Mouse (Mus musculus) hindbrain, postnatal 0 days (tissue): ENCODE results near the gene Sik3. TPM values are rescaled to one million over a fixed set of nuclear protein-coding genes. Genes with fewer than 3 reads are reported as not detected.

ENCODE experiments used
- ATAC-seq: fragments of 200-750 bp; cut with Nextera tagmentation; 2 replicates; pipeline ENCODE4 v1.8.0; 2017; ENCODE audit warnings: mild to moderate bottlenecking, moderate TSS enrichment, moderate library complexity
- DNase-seq: peaks from one replicate; pipeline ENCODE4 v3.0.0-alpha.2; 2015; ENCODE audit warnings: low spot score
- H3K27ac ChIP-seq: fragments of 300-500 bp; sonication (generic); 2 replicates; pipeline ENCODE4 v1.5.1; 2014; ENCODE audit warnings: mild to moderate bottlenecking
- H3K27me3 ChIP-seq: fragments of 300-500 bp; sonication (generic); 2 replicates; pipeline ENCODE4 v1.6.1; 2014; ENCODE audit warnings: low read length, mixed read lengths; ENCODE audit not compliant: insufficient read depth
- H3K36me3 ChIP-seq: fragments of 300-500 bp; sonication (generic); 2 replicates; pipeline ENCODE4 v1.6.1; 2014; ENCODE audit warnings: low read length, mixed read lengths; ENCODE audit not compliant: insufficient read depth
- H3K4me1 ChIP-seq: fragments of 300-500 bp; sonication (generic); 2 replicates; pipeline ENCODE4 v1.6.1; 2014; ENCODE audit warnings: antibody characterized with exemption, low read length, mixed read lengths; ENCODE audit not compliant: insufficient read depth
- H3K4me2 ChIP-seq: fragments of 300-500 bp; sonication (generic); 2 replicates; pipeline ENCODE4 v1.6.1; 2014; ENCODE audit warnings: low read depth, mild to moderate bottlenecking, low read length, moderate library complexity, mixed read lengths
- H3K4me3 ChIP-seq: fragments of 300-500 bp; sonication (generic); 2 replicates; pipeline ENCODE4 v1.5.1; 2014; ENCODE audit warnings: low read length
- H3K9ac ChIP-seq: fragments of 300-500 bp; sonication (generic); replicated peaks from 2 replicates; pipeline ENCODE4 v1.6.1; 2014; ENCODE audit warnings: mild to moderate bottlenecking, low read length, moderate library complexity, mixed read lengths
- H3K9me3 ChIP-seq: fragments of 300-500 bp; sonication (generic); 2 replicates; pipeline ENCODE4 v1.6.1; 2016; ENCODE audit warnings: low read length, mixed read lengths
- CTCF ChIP-seq: IDR thresholded peaks from 2 replicates; pipeline ENCODE4 v1.5.1; 2016; ENCODE audit warnings: antibody characterized with exemption, control low read depth, low read depth
- WGBS: fragments of 180-500 bp; shearing (Covaris S2); extraction: QIAGEN DNeasy Blood & Tissue Kit; methylation state at CpG from one replicate; pipeline ENCODE4 v1.1.7; 2014; 5-methylcytosine and 5-hydroxymethylcytosine counted together
- polyA plus RNA-seq: library from polyadenylated mRNA; unstranded; fragments of >200 nt; fragmentation: Nextera tagmentation; extraction: Ambion mirVana; gene quantifications from 2 replicates; pipeline ENCODE4 v1.2.1, GENCODE M21; 2015
- total RNA-seq: library from RNA; depleted of rRNA; stranded (reverse); fragments of >200 nt; gene quantifications from 2 replicates; pipeline ENCODE4 v1.2.3, GENCODE M21; 2014

Sik3 gene
- total and polyA plus RNA-seq, 2 experiments from 2014 or later, result 12.5 to 37.1 TPM

GRCm38 (mm10) chr9:46207501-46207869, 194.9 kb downstream of the Sik3 start:
- Histone ChIP-seq H3K9ac (no peak overlapping the region), H3K4me3 (no peak overlapping the region), H3K36me3 (peaks cover 72% of the 10 kb centered on the region), H3K4me2 (no peak overlapping the region), H3K27ac (no peak overlapping the region), H3K4me1 (no peaks in the 10 kb centered on the region), H3K27me3 (no peaks in the 10 kb centered on the region), H3K9me3 (no peaks in the 10 kb centered on the region)
- ATAC-seq (no peak), DNase-seq (no peak)
- TF ChIP-seq CTCF, result no peak
- 93% methylated on average over 6 of the region's 6 CpGs for WGBS

- Histone ChIP-seq H3K4me1 (no peaks in the 10 kb centered on the region), H3K27ac (no peak overlapping the region), H3K4me3 (no peak overlapping the region), H3K9ac (no peak overlapping the region), H3K9me3 (no peaks in the 10 kb centered on the region), H3K27me3 (no peaks in the 10 kb centered on the region), H3K4me2 (no peak overlapping the region), H3K36me3 (peaks cover 70% of the 10 kb centered on the region)
- ATAC-seq, result no peak
- no peak for DNase-seq
- 80% methylated on average over 13 of the region's 13 CpGs for WGBS
- no peak for TF ChIP-seq CTCF
These were observed 195.9 kb downstream of the Sik3 start for GRCm38 (mm10) chr9:46208401-46208974.

GRCm38 (mm10) chr9:46210473-46210872, 197.9 kb downstream of the Sik3 start:
- no peak overlapping the region for H3K4me3 ChIP-seq
- no peaks in the 10 kb centered on the region for H3K4me1 ChIP-seq
- no peak overlapping the region for H3K27ac ChIP-seq
- TF ChIP-seq CTCF, result no peak
- peaks cover 63% of the 10 kb centered on the region for H3K36me3 ChIP-seq
- H3K9ac ChIP-seq, result no peak overlapping the region
- no peak for DNase-seq
- H3K9me3 ChIP-seq, result no peaks in the 10 kb centered on the region
- no peak for ATAC-seq
- no peak overlapping the region for H3K4me2 ChIP-seq
- H3K27me3 ChIP-seq, result no peaks in the 10 kb centered on the region
- 94% methylated on average over 12 of the region's 12 CpGs for WGBS

- TF ChIP-seq CTCF, result no peak
- H3K9ac ChIP-seq, result no peak overlapping the region
- no peak for ATAC-seq
- H3K9me3 ChIP-seq, result no peaks in the 10 kb centered on the region
- H3K36me3 ChIP-seq, result peaks cover 36% of the 10 kb centered on the region
- no peak overlapping the region for H3K27ac ChIP-seq
- no peaks in the 10 kb centered on the region for H3K4me1 ChIP-seq
- no peaks in the 10 kb centered on the region for H3K27me3 ChIP-seq
- DNase-seq, result no peak
- whole genome bisulfite sequencing, result 84% methylated on average over 4 of the region's 4 CpGs
- H3K4me2 ChIP-seq, result no peak overlapping the region
- no peak overlapping the region for H3K4me3 ChIP-seq
These were observed 201.7 kb downstream of the Sik3 start for GRCm38 (mm10) chr9:46214276-46214675.

- Histone ChIP-seq H3K36me3 (peaks cover 34% of the 10 kb centered on the region), H3K27me3 (no peaks in the 10 kb centered on the region), H3K9me3 (no peaks in the 10 kb centered on the region), H3K27ac (no peak overlapping the region), H3K4me2 (no peak overlapping the region), H3K4me1 (no peaks in the 10 kb centered on the region), H3K4me3 (no peak overlapping the region), H3K9ac (no peak overlapping the region)
- WGBS, result 90% methylated on average over 10 of the region's 10 CpGs
- no peak for DNase-seq
- no peak for TF ChIP-seq CTCF
- no peak for ATAC-seq
These were observed 202.3 kb downstream of the Sik3 start for GRCm38 (mm10) chr9:46214946-46215337.

- no peak overlapping the region for H3K4me2 ChIP-seq
- ATAC-seq, result no peak
- no peaks in the 10 kb centered on the region for H3K27me3 ChIP-seq
- H3K9ac ChIP-seq, result no peak overlapping the region
- no peak for DNase-seq
- H3K4me1 ChIP-seq, result no peaks in the 10 kb centered on the region
- no peak overlapping the region for H3K4me3 ChIP-seq
- WGBS, result 86% methylated on average over 11 of the region's 11 CpGs
- no peaks in the 10 kb centered on the region for H3K9me3 ChIP-seq
- TF ChIP-seq CTCF, result no peak
- H3K27ac ChIP-seq, result no peak overlapping the region
- H3K36me3 ChIP-seq, result peaks cover 34% of the 10 kb centered on the region
These were observed 203.0 kb downstream of the Sik3 start for GRCm38 (mm10) chr9:46215338-46216322.
